Mouse (Mus musculus): Measurements from ENCODE around the gene Tns1. TPM values are rescaled to one million over a fixed set of nuclear protein-coding genes. Genes with fewer than 3 reads are reported as not detected.

The Tns1 gene
- total RNA-seq, 2 experiments from 2014 or later = 636 to 666 TPM

DNA sequence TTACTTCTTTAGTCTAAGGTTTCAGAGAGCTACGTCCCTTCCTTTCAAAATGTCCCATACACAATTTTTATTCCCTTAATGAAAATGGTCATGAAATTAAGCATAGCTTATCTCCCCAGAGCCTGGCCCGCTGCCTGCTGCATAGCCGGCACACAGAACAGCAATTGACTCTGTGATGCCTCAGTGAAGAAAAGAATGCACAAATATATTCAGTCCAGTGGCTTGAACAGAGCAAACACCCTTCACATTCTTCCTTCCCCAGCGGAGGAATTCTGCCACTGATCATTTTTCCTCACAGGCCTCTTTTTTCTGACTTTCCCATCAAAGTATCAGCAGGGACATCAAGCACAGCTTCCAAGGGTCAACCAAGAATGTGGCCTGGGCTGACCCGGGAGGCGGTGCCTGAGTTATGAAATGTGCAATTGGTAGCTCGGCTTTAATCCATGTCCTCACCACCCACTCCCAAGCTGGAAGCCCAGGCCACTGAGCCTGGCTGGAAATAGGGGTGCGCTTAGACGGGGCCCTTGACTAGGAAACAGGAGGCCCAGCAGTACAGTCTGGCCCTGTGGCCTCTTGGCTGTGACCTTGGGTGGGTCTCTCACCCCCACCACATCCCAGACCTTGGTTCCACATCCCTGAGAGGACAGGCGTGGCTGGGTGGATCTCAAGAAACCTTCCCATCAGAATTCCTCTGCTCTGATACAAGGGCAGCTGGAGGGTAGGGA lies 191.7 kb downstream of the Tns1 start:
- DNase-seq = peak; percentile 77 to 78

- no peak for DNase-seq
Observed at GRCm38 (mm10) chr1:73931851-73932250, 192.4 kb downstream of the Tns1 start.

GRCm38 (mm10) chr1:73930411-73931134 lies 193.7 kb downstream of the Tns1 start:
- DNase-seq = no peak

DNA sequence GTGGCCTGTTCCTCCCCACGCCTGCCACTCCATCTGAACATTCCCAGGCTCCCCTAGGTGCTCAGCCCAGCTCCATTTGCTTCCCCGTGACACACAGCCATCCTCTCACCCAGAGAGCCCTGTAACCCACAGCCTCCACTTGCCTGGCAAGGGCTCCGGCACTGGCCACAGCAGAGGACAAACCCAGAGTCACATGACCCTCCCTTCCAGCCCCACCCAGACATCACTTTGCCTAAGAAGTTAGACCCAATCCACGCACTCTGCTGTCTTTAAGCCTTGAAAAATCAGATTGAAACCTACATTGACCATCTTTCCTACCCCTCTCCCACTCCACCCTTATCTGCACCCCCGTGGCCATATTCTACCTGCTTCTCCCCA lies 194.3 kb downstream of the Tns1 start:
- DNase-seq = peak in 1 of 2 experiments; percentile 57

GRCm38 (mm10) chr1:73929211-73929951 lies 194.9 kb downstream of the Tns1 start:
- DNase-seq = no peak

DNA sequence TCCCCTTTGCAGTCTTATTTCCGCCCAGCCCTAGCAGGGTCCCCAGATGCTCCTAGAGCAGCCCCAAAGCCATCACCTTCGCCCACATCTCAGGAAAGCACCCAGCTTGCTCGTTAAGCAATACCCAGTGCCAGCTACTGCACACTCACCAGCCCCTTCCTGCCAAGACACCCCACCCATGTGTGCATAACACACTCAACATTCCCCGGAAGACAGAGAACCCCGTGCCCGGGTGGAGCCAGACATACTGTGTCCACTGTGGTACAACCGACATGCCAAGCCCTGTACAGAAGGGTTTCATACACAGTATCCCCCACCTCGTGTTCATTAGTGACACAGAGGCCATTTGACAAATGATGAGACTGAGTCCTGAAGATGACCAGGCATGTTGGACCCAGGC lies 195.9 kb downstream of the Tns1 start:
- DNase-seq = no peak

DNA sequence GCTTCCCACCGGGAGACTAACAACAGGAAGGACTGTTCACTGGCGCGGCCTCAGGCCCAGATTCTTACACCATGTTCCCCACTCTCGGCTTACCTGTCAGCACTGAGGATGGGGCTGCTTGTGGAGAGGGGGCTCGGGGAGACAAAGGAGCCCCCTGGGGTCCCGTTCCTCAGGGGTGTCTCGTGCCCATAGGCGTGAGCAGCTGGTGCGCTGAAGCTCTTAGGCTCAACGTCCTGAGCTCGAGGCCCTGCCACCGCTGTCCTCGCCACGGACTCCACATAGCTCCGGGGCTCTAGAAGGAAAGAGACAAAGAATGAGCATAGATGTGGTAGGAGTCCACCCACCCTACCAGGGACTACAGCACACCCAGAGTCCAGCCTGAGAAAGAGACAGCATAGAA lies 196.4 kb downstream of the Tns1 start:
- no peak for DNase-seq

GRCm38 (mm10) chr1:73926279-73926678 lies 198.0 kb downstream of the Tns1 start:
- no peak for DNase-seq

DNA sequence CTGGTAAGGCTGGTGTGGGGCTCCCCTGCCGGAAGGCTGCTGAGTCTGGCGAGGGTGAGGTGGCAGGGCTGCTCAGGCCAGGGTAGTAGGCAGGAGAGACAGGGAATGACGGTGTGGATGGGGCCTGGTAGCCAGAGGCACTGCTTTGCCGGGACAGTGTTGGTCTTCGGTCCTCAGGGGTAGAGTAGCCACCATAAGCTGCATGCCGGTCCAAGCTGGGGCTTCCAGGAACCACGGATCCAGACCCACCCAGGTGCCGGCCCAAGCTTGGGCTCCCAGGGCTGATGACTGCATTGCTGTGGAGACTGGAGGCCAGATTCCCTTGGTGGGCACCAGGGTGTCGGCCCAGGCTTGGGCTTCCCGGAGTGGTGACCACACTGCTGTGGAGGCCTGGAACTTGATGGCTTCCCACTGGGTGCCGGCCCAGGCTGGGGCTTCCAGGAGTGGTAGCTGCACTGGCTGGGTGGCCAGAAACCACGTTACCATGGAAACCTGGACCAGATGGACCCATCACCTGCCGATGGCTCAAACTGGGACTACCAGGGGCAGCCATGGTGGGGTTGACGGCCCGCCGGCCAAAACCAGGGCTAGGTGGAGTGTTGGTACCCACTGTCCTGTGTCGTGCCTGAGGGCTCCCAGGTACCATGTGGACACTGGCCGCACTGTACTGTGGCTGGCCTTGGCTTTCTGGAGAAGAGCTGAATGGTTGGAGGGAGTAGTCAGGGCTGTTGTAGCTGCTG lies 199.2 kb downstream of the Tns1 start:
- DNase-seq = no peak

DNA sequence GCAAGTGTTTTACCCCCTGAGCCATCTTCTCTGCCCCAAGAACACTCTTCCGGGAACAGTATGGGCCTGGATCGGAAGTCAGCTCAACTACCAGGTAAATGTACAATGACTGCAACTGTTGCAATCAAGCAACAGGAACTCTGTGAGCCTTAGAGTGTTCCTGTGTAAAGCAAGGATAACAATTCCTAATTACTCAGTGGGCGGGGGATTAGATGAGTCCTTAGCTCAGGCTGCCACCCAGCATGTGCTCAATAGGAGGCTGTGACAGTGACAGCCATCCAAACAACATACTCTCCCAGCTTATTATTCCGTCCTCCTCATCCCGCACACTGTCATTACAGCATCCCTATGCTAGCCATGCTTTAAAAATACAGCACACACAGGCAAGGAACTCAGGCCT lies 200.0 kb downstream of the Tns1 start:
- DNase-seq = no peak

GRCm38 (mm10) chr1:73923185-73923584 lies 201.1 kb downstream of the Tns1 start:
- peak in 1 of 2 experiments; percentile 87 for DNase-seq

DNA sequence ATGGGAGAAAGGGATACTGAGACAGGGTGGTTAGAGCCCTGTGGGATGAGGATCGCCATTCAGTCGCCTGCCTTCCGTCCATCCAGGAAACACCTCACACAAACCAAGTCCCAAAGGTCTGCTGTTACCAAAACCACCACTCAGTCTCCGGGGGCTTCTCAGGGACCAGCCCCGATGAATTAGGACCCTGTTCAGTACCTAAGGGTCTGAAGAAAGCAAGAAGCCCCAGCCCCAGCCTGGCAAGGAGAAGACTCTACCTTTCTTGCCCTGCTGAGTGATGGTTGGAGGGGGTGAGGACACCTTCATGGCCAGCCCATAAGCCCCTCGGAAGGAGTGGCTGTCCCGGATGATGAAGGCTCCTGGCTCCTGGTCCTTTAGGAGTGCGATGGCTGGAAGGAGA lies 203.5 kb downstream of the Tns1 start:
- no peak for DNase-seq

DNA sequence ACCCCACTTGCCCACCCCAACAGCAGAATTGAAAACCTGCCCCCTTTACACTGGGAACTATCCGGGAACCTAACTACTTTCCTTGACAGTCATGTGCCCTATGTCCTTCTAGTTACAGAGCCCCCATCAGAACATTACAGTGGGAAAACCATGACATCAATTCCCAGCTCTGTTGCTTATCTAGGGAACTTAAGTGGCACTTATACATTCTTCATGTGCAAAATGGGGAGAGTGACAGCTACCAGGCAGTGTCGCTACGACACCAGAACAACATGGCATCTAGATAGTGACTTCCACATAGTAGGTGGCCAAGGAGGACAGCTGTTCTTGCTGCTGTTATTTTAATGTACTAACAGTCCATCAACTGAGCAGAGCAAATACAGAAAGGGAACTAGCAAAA lies 204.3 kb downstream of the Tns1 start:
- no peak for DNase-seq

DNA sequence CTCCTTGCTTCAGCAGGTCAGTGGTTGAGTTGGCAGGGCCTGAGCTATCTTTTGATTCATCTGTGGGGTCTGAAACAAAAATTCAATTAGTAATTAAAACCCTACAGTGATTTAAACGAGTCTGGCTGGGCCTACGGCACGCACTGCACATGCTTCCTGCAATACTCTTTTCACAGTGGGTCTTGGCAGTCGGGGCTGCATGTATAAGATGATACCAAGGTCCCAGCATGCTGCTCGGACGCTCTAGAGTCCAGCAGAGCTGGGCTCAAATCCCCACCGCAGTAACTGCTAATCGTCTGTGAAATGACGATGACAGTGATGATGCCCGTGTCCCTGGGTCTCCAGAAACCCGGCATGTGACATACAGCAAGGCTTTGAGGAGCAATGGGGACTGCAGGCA lies 206.2 kb downstream of the Tns1 start:
- DNase-seq = no peak

DNA sequence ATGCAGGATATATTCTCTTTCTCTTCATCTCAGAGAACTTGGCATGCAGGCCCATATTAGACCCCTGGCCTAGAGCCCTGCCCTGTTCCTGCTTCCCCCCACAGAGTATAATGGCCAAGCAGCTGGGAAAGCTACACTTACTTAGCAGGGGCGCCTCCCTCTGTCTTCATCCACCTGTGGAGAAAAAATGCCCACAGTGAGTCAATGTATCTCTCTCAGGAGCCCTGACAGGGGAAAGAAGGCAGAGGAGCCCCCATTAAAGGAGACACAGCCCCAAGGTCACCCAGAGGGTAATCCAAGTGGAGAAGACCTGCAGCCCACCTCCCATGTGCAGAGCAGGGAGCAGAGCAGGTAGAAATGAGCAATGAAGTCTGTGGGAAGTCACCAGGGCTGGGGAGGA lies 208.0 kb downstream of the Tns1 start:
- peak in 1 of 2 experiments; percentile 6 for DNase-seq

- peak; percentile 65 to 78 for DNase-seq
Observed at GRCm38 (mm10) chr1:73915218-73916070, 208.8 kb downstream of the Tns1 start.

DNA sequence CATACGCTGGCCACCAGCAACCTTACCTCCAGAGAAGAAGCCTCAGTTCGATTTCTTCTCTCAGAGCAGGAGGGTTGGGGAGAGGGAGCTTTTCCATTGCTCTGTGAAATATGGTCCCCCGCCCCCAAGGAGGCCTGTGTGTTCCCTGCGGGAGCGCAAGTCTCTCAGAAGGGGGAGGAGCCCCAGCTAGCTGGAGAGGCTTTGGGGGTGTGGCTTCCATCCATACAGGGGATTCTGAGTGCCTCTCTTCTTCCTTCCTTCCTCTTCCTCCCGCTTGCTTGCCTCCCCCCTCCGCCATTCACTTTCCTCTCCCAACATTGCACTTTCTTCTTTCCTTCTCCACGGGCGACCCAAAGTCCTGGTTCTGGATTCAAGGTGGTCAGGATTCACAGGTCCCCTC lies 210.2 kb downstream of the Tns1 start:
- DNase-seq = peak; percentile 36 to 41

- peak; percentile 27 to 39 for DNase-seq
Observed at GRCm38 (mm10) chr1:73913071-73914005, 210.9 kb downstream of the Tns1 start.

DNA sequence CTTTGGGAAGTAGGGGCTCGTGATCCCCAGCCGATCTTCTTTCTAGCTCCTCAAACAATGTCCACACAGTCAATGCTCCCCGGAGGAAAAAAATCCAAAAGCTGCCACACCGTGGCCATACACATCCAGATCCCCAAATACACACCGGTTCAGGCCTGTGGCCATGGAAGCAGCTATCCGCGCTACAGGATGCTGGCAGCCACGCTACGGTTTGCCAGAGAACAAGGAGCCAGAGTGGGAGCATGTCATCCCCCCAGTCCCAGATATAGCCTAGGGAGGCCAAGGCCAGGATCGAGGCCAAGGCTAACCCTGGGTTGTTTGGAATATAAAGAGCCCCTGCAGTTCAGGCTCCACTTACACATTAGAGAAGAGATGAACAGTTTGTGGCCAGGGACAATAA lies 211.8 kb downstream of the Tns1 start:
- peak; percentile 11 to 28 for DNase-seq

- DNase-seq = peak in 1 of 2 experiments; percentile 1
Observed at GRCm38 (mm10) chr1:73911981-73912380, 212.3 kb downstream of the Tns1 start.

Measured in heart, adult 18-20 months (tissue).